Mouse (Mus musculus) heart, postnatal 10 days (tissue): ENCODE measurements around the gene Elavl4. TPM values are rescaled to one million over a fixed set of nuclear protein-coding genes. Genes with fewer than 3 reads are reported as not detected.

Experiments
- DNase-seq, 2 experiments: peaks; one replicate each; pipeline ENCODE4 v3.0.0; 2021
- intact Hi-C: fragments of 180-260 bp; cut with DNase I; formaldehyde crosslinking; loops from one replicate; pipeline ENCODE4 v1.15.1; 2025
- total RNA-seq, 2 experiments: library from RNA; stranded (reverse); gene quantifications; 2 replicates each; pipeline ENCODE4 v1.2.3; 2021

The Elavl4 gene
- total RNA-seq, 2 experiments from 2014 or later, result 0.29 TPM; not detected in 1

DNA sequence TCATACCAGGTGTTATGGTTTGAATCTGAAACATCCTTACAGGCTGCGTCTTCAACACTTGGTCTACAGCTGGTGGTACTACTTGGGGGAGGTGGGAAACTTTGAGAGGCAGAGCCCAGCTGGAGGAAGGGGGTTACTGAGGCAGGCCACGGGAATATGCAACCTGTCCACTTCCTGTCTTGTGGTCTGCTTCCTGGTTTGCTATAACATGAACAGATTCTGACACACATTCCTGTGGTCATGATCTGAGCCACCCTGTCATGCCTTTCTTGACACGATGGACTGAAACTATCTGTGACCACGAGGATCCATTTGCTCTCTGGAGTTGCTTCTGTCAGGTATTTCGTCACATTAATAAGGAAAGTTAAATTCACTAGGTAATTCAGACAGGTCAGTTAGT lies 179.7 kb downstream of the Elavl4 start:
- intact Hi-C loops, result no loop called here

DNA sequence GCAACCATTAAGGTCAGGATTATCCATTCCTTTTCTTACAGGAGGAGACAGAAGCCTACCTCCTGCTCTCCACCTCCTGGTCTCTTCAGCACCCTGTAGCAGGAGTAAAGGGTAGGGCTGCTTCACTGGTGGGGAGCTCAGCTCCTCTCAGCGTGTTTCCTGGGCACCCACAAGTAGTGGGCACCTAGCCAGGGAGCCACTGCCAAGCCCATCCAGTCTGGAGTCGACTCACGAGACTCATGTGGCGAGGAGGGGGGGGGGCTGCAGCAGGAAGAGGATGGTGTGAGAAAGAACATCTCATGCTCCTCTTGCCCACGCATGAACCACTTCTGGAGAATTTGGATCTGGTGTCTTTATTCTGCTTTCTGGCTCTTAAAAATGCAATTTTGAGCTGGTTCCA lies 186.5 kb downstream of the Elavl4 start:
- DNase-seq, result no peak
- intact Hi-C loops, result no loop called here

More for the DNA sequence above, 179.7 kb downstream of the Elavl4 start:
- DNase-seq, result no peak

DNA sequence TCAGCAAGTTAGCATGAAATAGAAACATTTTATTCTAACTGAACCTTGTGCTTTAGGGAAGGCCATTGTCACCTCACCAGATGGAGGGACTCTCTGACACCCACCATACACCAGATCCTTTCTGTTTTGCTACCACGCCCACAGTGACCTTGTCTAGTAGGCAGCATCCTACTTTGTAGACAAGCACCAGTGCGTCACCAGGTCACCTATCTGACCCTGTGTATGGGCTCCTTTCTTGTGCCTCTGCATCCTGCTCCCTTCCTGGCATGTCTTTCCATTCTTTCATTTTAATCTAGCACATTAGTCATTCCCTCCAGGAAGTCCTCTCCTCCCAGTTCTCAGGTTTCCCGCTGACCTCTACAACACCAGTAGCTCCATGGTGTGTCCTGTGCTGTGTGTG lies 190.1 kb downstream of the Elavl4 start:
- DNase-seq, result no peak
- intact Hi-C loops, result no loop called here

DNA sequence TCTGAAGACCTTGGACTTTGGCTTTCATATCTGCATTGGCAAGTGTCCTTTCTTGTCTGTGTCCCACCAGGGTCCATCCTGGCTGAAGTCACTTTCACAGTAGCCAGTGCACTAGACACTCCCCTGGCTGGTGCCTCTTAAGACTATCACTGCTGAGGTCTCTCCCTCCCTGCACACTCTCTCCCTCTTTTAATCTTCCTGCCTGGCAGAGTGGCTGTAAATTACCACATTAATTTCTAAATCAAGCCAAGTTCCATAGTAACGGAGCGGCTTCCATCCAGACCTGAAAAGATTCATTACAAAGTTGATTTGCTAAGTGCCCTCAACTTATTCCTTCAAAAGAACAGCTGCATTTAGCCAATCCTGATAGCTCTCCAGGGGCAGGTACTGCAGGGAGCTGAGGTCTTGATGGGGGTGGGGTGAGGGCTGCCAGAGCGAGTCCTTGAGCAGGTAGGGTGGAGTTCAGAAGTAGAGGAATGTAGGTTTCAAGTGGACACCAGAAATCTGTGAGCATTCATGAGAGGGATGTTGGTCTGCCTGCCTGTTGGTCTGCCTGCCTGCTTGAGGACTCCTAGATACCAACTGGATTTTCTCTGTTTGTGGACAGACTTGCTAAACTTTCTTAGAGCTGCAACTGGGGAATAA lies 194.1 kb downstream of the Elavl4 start:
- intact Hi-C loops, result no loop called here
- no peak for DNase-seq

DNA sequence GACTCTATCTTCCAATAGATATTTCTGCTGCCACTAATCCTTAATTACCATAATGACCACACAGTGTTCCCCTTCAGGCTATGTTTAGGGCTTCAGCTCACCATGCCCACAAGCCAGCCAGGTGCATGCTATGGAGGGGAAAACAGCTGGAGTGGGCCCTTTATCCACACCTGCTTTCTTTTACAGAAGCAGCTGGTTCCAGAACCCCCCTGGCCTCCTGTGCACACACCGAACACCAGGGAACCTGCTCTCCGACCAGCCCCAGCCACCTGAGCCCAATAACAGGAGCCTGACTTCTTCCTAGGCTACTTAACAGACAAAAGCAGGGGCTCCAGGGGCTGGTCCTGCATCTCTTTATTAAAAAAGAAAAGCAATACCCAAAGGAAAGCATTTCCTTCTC lies 195.8 kb downstream of the Elavl4 start:
- DNase-seq, result no peak
- intact Hi-C loops, result no loop called here

Other genes starting within 250 kb of the Elavl4 start
- gene Agbl4, start 45.8 kb upstream of the Elavl4 start, total RNA-seq, result under 1 TPM; 0.32 to 0.67 TPM